Mouse (Mus musculus) lung, embryonic 16.5 days (tissue): Measurements from ENCODE around the gene Tmem218. TPM values are rescaled to one million over a fixed set of nuclear protein-coding genes. Genes with fewer than 3 reads are reported as not detected.

ENCODE experiments used
- ATAC-seq: fragments of 200-750 bp; cut with Nextera tagmentation; 2 replicates; pipeline ENCODE4 v1.8.0; 2017; ENCODE audit warnings: low read depth, mild to moderate bottlenecking, moderate library complexity
- H3K27ac ChIP-seq: fragments of 300-500 bp; sonication (generic); 2 replicates; pipeline ENCODE4 v1.5.1; 2014; ENCODE audit warnings: mild to moderate bottlenecking, control low read depth, low read length
- H3K27me3 ChIP-seq: fragments of 300-500 bp; sonication (generic); 2 replicates; pipeline ENCODE4 v1.6.1; 2014; ENCODE audit warnings: low read depth, low read length, mixed read lengths; ENCODE audit not compliant: control insufficient read depth, insufficient read depth
- H3K36me3 ChIP-seq: fragments of 300-500 bp; sonication (generic); 2 replicates; pipeline ENCODE4 v1.6.1; 2014; ENCODE audit warnings: low read length; ENCODE audit not compliant: control insufficient read depth, insufficient read depth
- H3K4me1 ChIP-seq: fragments of 300-500 bp; sonication (generic); replicated peaks from 2 replicates; pipeline ENCODE4 v1.6.1; 2014; ENCODE audit warnings: low read length, mixed read lengths; ENCODE audit not compliant: control insufficient read depth, insufficient read depth
- H3K4me2 ChIP-seq: fragments of 300-500 bp; sonication (generic); 2 replicates; pipeline ENCODE4 v1.6.1; 2014; ENCODE audit warnings: low read depth, low read length, control low read depth
- H3K4me3 ChIP-seq: fragments of 300-500 bp; sonication (generic); 2 replicates; pipeline ENCODE4 v1.5.1; 2014; ENCODE audit warnings: mild to moderate bottlenecking, low read length, control low read depth
- H3K9ac ChIP-seq: fragments of 300-500 bp; sonication (generic); 2 replicates; pipeline ENCODE4 v1.6.1; 2014; ENCODE audit warnings: low read length, control low read depth
- H3K9me3 ChIP-seq: fragments of 300-500 bp; sonication (generic); 2 replicates; pipeline ENCODE4 v1.6.1; 2016; ENCODE audit warnings: low read length; ENCODE audit not compliant: control insufficient read depth
- WGBS: fragments of 180-500 bp; shearing (Covaris S2); extraction: QIAGEN DNeasy Blood & Tissue Kit; methylation state at CpG from one replicate; pipeline ENCODE4 v1.1.7; 2014; 5-methylcytosine and 5-hydroxymethylcytosine counted together
- polyA plus RNA-seq: library from polyadenylated mRNA; unstranded; fragments of >200 nt; fragmentation: Nextera tagmentation; extraction: Ambion mirVana; gene quantifications from 2 replicates; pipeline ENCODE4 v1.2.1, GENCODE M21; 2015

The Tmem218 gene
- polyA plus RNA-seq: 13.4 TPM in 2 replicates

GRCm38 (mm10) chr9:37207929-37208411, at the start of gene Tmem218:
Gene Tmem218 (plus strand): TSS chr9:37208223.
- WGBS: 0% methylated on average over 21 of the region's 21 CpGs
- H3K27me3 ChIP-seq: no peaks in the 10 kb centered on the region
- H3K4me1 ChIP-seq: peaks cover 8% of the 10 kb centered on the region; the same call in 1 of the 2 replicates
- peak within 1 kb of the TSS; percentile 65 for H3K27ac ChIP-seq
- peak within 1 kb of the TSS; percentile 73 for H3K4me3 ChIP-seq
- no peaks in the 10 kb centered on the region for H3K9me3 ChIP-seq
- peak within 1 kb of the TSS; percentile 81 for H3K9ac ChIP-seq
- H3K36me3 ChIP-seq: no peaks in the 10 kb centered on the region
- peak within 1 kb of the TSS; percentile 71 for H3K4me2 ChIP-seq
- ATAC-seq: peak; percentile 100

GRCm38 (mm10) chr9:37160686-37161085, 47.3 kb upstream of the Tmem218 start:
- ATAC-seq: no peak
- H3K4me2 ChIP-seq: no peak overlapping the region
- no peaks in the 10 kb centered on the region for H3K27me3 ChIP-seq
- no peak overlapping the region for H3K27ac ChIP-seq
- H3K36me3 ChIP-seq: no peaks in the 10 kb centered on the region
- no peak overlapping the region for H3K9ac ChIP-seq
- H3K9me3 ChIP-seq: no peaks in the 10 kb centered on the region
- H3K4me3 ChIP-seq: no peak overlapping the region
- 75% methylated on average over 2 of the region's 2 CpGs for WGBS
- H3K4me1 ChIP-seq: no peaks in the 10 kb centered on the region

- ATAC-seq: no peak
- 68% methylated on average over 2 of the region's 2 CpGs for WGBS
- Histone ChIP-seq H3K36me3 (no peaks in the 10 kb centered on the region), H3K27me3 (no peaks in the 10 kb centered on the region), H3K4me1 (no peaks in the 10 kb centered on the region), H3K27ac (no peak overlapping the region), H3K9ac (no peak overlapping the region), H3K9me3 (no peaks in the 10 kb centered on the region), H3K4me2 (no peak overlapping the region), H3K4me3 (no peak overlapping the region)
These were observed 41.1 kb upstream of the Tmem218 start for GRCm38 (mm10) chr9:37166899-37167298.

GRCm38 (mm10) chr9:37173376-37173775, 34.6 kb upstream of the Tmem218 start:
- Histone ChIP-seq H3K27ac (no peak overlapping the region), H3K4me3 (no peak overlapping the region), H3K4me2 (no peak overlapping the region), H3K36me3 (no peaks in the 10 kb centered on the region), H3K9me3 (no peaks in the 10 kb centered on the region), H3K9ac (no peak overlapping the region), H3K27me3 (no peaks in the 10 kb centered on the region), H3K4me1 (no peaks in the 10 kb centered on the region)
- no peak for ATAC-seq
- 48% methylated on average over 5 of the region's 5 CpGs for WGBS

- Histone ChIP-seq H3K36me3 (no peaks in the 10 kb centered on the region), H3K9me3 (no peaks in the 10 kb centered on the region), H3K4me3 (no peak overlapping the region), H3K9ac (no peak overlapping the region), H3K4me2 (no peak overlapping the region), H3K27me3 (no peaks in the 10 kb centered on the region), H3K4me1 (peaks cover 6% of the 10 kb centered on the region; the same call in 1 of the 2 replicates), H3K27ac (no peak overlapping the region)
- no peak for ATAC-seq
- WGBS: 59% methylated on average over 3 of the region's 3 CpGs
These were observed 32.0 kb upstream of the Tmem218 start for GRCm38 (mm10) chr9:37176002-37176401.

- H3K4me3 ChIP-seq: no peak overlapping the region
- H3K9ac ChIP-seq: no peak overlapping the region
- no peaks in the 10 kb centered on the region for H3K27me3 ChIP-seq
- no peaks in the 10 kb centered on the region for H3K9me3 ChIP-seq
- 6% methylated on average over 5 of the region's 5 CpGs for WGBS
- H3K4me2 ChIP-seq: no peak overlapping the region
- H3K27ac ChIP-seq: no peak overlapping the region
- 0 out of 2 replicates have a peak, but pooled peaks have one; percentile 31 for ATAC-seq
- peaks cover 6% of the 10 kb centered on the region; the same call in 1 of the 2 replicates for H3K4me1 ChIP-seq
- no peaks in the 10 kb centered on the region for H3K36me3 ChIP-seq
These were observed 30.9 kb upstream of the Tmem218 start for GRCm38 (mm10) chr9:37177107-37177506.

- no peak overlapping the region for H3K4me3 ChIP-seq
- H3K36me3 ChIP-seq: no peaks in the 10 kb centered on the region
- WGBS: 58% methylated on average over 8 of the region's 8 CpGs
- no peak overlapping the region for H3K9ac ChIP-seq
- no peak for ATAC-seq
- peaks cover 6% of the 10 kb centered on the region; the same call in 1 of the 2 replicates for H3K4me1 ChIP-seq
- H3K4me2 ChIP-seq: no peak overlapping the region
- H3K9me3 ChIP-seq: no peaks in the 10 kb centered on the region
- H3K27ac ChIP-seq: no peak overlapping the region
- no peaks in the 10 kb centered on the region for H3K27me3 ChIP-seq
These were observed 30.5 kb upstream of the Tmem218 start for GRCm38 (mm10) chr9:37177551-37177950.

- 22% methylated on average over 4 of the region's 4 CpGs for WGBS
- H3K4me3 ChIP-seq: no peak overlapping the region
- H3K9me3 ChIP-seq: no peaks in the 10 kb centered on the region
- H3K27ac ChIP-seq: no peak overlapping the region
- ATAC-seq: no peak
- H3K36me3 ChIP-seq: no peaks in the 10 kb centered on the region
- no peak overlapping the region for H3K9ac ChIP-seq
- H3K4me1 ChIP-seq: peaks cover 6% of the 10 kb centered on the region; the same call in 1 of the 2 replicates
- no peaks in the 10 kb centered on the region for H3K27me3 ChIP-seq
- no peak overlapping the region for H3K4me2 ChIP-seq
These were observed 29.1 kb upstream of the Tmem218 start for GRCm38 (mm10) chr9:37178911-37179310.

- Histone ChIP-seq H3K4me3 (no peak overlapping the region), H3K36me3 (no peaks in the 10 kb centered on the region), H3K27ac (no peak overlapping the region), H3K9me3 (no peaks in the 10 kb centered on the region), H3K27me3 (no peaks in the 10 kb centered on the region), H3K9ac (no peak overlapping the region), H3K4me2 (no peak overlapping the region), H3K4me1 (peaks cover 6% of the 10 kb centered on the region; the same call in 1 of the 2 replicates)
- no peak for ATAC-seq
- WGBS: 85% methylated on average over 4 of the region's 4 CpGs
These were observed 28.4 kb upstream of the Tmem218 start for GRCm38 (mm10) chr9:37179596-37179995.
